Mouse (Mus musculus) cerebellum, postnatal 4 days (tissue): ENCODE measurements around the gene St6galnac5.
"Not testable (repeated sequence)": the region's sequence is repeated elsewhere in the genome, so short reads cannot be mapped to it uniquely, and the experiment has no call there.

Experiments
- DNase-seq, 2 experiments: peaks; one replicate each; pipeline ENCODE4 v3.0.0; 2022; ENCODE audit warnings: low spot score in 2 of 2, mixed read lengths in 1 of 2

The St6galnac5 gene

DNA sequence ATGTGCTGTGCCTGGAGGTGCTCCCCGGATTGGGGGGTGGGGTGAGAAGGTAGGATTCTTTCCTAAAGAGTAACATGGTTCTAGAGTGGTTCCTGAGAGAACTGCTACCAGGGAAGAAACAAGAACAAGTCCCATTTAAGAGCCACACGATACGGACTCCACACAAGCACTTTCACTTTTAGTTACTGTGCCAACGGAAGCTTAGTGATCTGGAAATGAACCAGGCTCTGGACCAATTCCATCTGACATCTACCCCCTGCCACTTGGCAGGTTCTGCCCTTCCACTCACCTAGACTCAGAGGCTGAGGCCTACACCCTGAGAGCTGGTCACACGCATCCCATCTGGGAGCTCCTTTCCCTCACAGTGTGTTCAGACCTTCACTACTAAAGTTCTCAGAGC is 189.4 kb downstream of the St6galnac5 start:
- DNase-seq = no peak

DNA sequence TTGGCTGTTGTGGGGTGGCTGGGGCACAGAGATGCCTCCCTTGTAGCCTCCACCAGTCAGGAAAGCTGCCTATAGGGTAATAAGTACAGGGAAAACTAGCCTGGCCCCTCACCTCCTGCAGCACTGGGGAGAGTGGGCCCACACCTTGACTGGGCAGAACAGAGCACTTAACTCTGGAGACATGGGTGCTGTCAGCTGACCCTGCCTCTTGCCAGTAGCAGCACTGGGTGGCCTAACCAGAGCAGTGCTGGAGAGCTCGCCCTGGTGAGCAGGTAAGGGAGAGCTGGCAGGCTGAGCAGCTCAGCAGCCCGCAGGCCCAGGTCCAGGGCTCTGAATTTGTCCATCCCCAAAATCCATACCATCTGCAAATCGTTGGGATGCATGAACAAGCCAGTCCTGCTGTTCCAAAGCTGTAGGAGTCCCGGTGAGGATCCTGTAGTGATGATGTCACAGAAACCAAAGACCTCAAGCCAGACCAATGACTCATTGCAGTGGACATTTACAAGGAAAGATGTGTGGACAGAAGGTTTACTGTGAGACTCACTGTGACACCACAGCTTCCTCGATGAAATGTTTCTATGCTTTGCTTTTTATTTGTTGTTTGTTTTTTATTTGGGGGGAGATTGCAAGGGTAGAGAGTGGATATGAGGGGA is 193.6 kb downstream of the St6galnac5 start:
- DNase-seq = not testable (repeated sequence)

DNA sequence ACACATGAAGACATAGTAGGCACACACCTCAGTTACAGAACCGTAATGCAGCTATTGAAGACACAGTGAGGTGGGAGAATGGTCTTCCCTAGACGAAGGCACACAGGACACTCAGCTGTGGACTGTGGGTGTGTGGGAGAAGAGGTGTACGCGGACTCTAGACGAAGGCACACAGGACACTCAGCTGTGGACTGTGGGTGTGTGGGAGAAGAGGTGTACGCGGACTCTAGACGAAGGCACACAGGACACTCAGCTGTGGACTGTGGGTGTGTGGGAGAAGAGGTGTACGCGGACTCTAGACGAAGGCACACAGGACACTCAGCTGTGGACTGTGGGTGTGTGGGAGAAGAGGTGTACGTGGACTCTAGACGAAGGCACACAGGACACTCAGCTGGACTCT is 197.7 kb downstream of the St6galnac5 start:
- not testable (repeated sequence) for DNase-seq

DNA sequence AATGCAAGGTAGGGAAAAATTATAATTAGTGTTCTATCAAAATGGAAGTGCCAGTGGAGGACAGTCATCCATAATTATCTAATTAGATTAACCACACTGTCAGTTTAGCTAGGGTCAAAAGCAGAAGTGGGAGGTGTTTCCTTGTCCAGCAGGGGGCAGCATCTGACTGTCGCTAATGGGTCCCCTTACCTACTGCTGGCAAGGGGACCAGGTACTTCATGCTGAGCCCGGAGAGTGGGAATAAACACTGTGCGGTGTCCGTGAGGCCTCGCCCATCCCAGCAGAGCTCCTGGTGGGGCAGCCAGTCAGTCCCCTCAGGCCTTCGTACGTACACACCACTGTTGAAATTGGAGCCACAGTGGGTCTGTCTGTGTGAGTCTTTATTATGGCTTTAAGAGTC is 198.3 kb downstream of the St6galnac5 start:
- DNase-seq = peak; percentile 73 to 77

DNA sequence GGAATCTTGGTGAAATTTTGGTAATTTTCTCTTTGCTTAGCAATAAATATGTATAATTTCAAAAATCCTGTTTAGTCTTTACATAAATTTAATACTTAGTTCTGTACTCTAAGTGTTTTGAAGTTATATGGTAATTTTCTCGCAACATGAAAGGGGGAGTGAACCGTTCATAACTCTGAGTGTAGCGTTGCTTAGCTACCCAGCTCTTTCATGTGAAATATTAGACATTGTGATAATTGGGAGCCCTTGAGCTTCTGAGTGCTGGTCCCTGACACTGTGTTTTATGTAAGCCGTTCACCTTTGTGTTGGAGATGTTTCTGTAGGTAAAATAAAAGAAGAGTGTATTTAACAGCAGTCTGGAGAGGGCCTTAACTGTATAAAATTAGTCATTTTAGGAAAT is 202.2 kb downstream of the St6galnac5 start:
- DNase-seq = no peak

DNA sequence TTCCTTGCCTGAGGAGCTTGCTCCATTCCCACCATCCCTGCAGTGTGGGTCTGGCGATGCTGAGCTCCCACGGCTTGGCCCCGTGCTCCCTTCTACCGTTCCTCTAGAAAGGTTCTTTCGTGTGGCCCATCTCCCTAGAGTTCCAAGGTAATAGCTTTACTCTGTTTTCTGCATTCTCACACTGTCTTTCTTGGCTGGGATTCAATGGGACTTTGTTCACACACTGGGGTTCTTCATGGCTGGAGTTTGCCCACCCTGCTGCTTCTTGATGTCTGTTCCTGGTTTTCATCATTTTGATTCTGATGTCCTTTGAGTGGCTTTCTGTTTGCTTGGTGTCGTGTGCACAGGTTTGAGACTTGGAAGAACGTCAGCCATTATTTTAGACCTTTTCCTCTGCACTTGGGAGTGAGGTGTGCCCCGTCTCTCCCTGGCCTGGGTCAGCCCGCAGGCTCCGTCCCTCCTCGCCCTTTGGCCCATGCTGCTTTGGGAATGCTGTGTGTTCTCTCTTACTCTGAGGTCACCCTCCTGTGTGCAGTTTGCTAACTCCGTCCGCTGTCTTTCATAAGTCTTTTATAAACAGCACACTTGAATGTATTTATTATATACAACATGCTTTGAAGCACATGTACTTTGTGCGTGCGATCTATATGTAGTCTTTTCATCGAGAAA is 205.0 kb downstream of the St6galnac5 start:
- DNase-seq = no peak

DNA sequence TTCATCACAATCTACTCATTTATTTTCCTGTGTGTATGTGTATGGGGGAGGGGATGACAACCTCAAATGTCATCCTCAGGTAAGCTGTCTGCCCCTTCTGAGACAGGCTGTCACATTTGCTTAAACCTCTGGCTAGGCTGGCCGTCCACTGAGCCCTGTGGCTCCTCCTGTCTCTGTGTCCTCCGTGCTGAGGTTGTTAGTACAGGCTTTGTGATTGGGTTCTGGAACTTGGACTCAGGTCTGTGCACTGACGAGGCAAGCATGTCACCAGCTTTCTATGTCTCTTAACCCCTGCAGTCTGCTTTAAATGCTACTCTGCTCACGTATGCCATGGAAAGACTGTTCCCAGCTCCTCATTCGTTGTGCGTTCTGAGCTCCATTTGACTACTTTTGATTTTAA is 205.7 kb downstream of the St6galnac5 start:
- no peak for DNase-seq

DNA sequence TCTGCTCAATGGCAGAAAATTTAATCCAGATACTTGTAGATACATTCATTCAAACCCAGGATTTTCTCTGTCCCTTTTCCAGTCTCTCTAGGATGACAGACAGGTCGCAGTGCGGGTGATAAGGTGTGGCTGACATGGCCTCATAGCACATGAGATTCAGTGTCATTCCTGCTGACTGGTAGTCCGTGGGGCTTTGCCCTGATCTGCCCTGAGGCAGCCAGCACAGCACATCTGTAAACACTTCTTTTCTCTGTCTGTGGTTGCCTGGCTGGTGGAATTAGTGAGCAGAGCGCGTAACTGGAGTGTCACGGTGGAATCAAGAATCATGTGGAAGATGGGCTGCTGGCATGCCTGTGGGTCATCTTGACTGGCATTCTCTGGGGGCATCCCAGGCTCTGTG is 212.0 kb downstream of the St6galnac5 start:
- DNase-seq = no peak

DNA sequence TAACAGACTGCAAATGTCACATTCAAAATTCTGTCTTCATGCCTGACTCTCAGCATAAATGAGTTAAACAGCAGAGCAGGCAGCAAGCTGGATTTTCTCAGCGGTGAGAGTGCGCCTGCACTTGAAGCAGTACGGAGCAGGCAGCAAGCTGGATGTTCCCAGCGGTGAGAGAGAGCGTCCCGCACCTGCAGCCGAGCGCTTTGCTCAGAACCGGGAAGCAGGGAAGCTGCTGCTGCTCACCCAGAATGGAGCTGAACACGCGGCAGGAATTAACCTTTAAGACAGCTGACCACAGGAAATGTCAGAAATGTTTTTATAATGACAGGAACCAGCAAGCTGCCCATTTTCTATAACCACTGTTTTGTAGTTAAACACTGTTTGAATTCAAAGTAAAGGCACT is 214.6 kb downstream of the St6galnac5 start:
- DNase-seq = no peak
